Mouse (Mus musculus) liver, embryonic 14.5 days (tissue): ENCODE results near the gene Lrrc8e. TPM values are rescaled to one million over a fixed set of nuclear protein-coding genes. Genes with fewer than 3 reads are reported as not detected.
A peak's percentile ranks its signal among the peaks of the same experiment; 100 is the strongest.

ENCODE experiments used
- ATAC-seq: fragments of 200-750 bp; cut with Nextera tagmentation; 2 replicates; pipeline ENCODE4 v1.8.0; 2017; ENCODE audit warnings: moderate number of reproducible peaks, mild to moderate bottlenecking, moderate library complexity; ENCODE audit not compliant: insufficient read depth
- DNase-seq, 3 experiments: peaks; one replicate each; pipeline ENCODE4 v3.0.0-alpha.2; 2012 to 2013; ENCODE audit warnings: low read depth in 3 of 3, low spot score in 3 of 3
- H3K27ac ChIP-seq: fragments of 300-500 bp; sonication (generic); 2 replicates; pipeline ENCODE4 v1.5.1; 2014; ENCODE audit warnings: moderate library complexity, mild to moderate bottlenecking, control low read depth, inconsistent platforms
- H3K27me3 ChIP-seq: fragments of 300-500 bp; sonication (generic); 2 replicates; pipeline ENCODE4 v1.6.1; 2014; ENCODE audit warnings: mild to moderate bottlenecking, low read length, moderate library complexity; ENCODE audit not compliant: control insufficient read depth, insufficient read depth
- H3K36me3 ChIP-seq: fragments of 300-500 bp; sonication (generic); replicated peaks from 2 replicates; pipeline ENCODE4 v1.6.1; 2014; ENCODE audit warnings: low read depth; ENCODE audit not compliant: control insufficient read depth, insufficient read depth
- H3K4me1 ChIP-seq, 2 experiments: fragments of 200-500 bp in 1 of 2; fragments of 300-500 bp in 1 of 2; sonication (generic) in 1 of 2; replicated peaks; 2 replicates each; pipeline ENCODE4 v1.6.1; 2012 to 2014; ENCODE audit warnings: antibody characterized with exemption in 1 of 2, inconsistent platforms in 1 of 2, low read length in 1 of 2; ENCODE audit not compliant: control insufficient read depth in 2 of 2, insufficient read depth in 2 of 2
- H3K4me2 ChIP-seq: fragments of 300-500 bp; sonication (generic); 2 replicates; pipeline ENCODE4 v1.6.1; 2014; ENCODE audit warnings: low read depth, mild to moderate bottlenecking, control low read depth, moderate library complexity
- H3K4me3 ChIP-seq, 2 experiments: fragments of 200-500 bp in 1 of 2; fragments of 300-500 bp in 1 of 2; sonication (generic) in 1 of 2; 2 replicates each; pipeline ENCODE4 v1.5.1; 2012 to 2014; ENCODE audit warnings: low read depth in 2 of 2, low read length in 2 of 2, mild to moderate bottlenecking in 2 of 2, control low read depth in 1 of 2, inconsistent platforms in 1 of 2, moderate library complexity in 1 of 2; ENCODE audit not compliant: insufficient read depth in 1 of 2
- H3K9ac ChIP-seq: fragments of 300-500 bp; sonication (generic); replicated peaks from 2 replicates; pipeline ENCODE4 v1.6.1; 2014; ENCODE audit warnings: mild to moderate bottlenecking, control low read depth, moderate library complexity
- H3K9me3 ChIP-seq: fragments of 300-500 bp; sonication (generic); 2 replicates; pipeline ENCODE4 v1.6.1; 2016; ENCODE audit warnings: low read length, mixed read lengths; ENCODE audit not compliant: control insufficient read depth
- CTCF ChIP-seq: IDR thresholded peaks from 2 replicates; pipeline ENCODE4 v1.5.1; 2016; ENCODE audit warnings: antibody characterized with exemption, low read depth, control low read depth
- EP300 ChIP-seq: IDR thresholded peaks from 2 replicates; pipeline ENCODE4 v1.6.1; 2016; ENCODE audit warnings: antibody characterized with exemption, low read depth
- WGBS: fragments of 180-500 bp; shearing (Covaris S2); extraction: QIAGEN DNeasy Blood & Tissue Kit; methylation state at CpG from one replicate; pipeline ENCODE4 v1.1.7; 2014; ENCODE audit not compliant: insufficient replicate concordance; 5-methylcytosine and 5-hydroxymethylcytosine counted together
- polyA plus RNA-seq, 2 experiments: library from polyadenylated mRNA; depleted of rRNA in 1 of 2; stranded (reverse) in 1 of 2; unstranded in 1 of 2; fragments of >200 nt; fragmentation: Nextera tagmentation in 1 of 2; extraction: Ambion mirVana in 1 of 2; gene quantifications; 2 replicates each; pipeline versions ENCODE4 v1.2.1 to v1.2.3; 2012 to 2014

The Lrrc8e gene
- polyA plus RNA-seq, 2 experiments: 0.03 to 0.13 TPM

- Histone ChIP-seq H3K27me3 (peaks cover 50% of the 10 kb centered on the region), H3K36me3 (no peaks in the 10 kb centered on the region), H3K4me1 (peaks cover 0 to 10% of the 10 kb centered on the region in 2 experiments; a peak in 2 of 4 replicates), H3K27ac (no peak overlapping the region), H3K4me3 (peak overlapping the region; percentile 42), H3K9me3 (no peaks in the 10 kb centered on the region), H3K4me2 (peak overlapping the region; percentile 65), H3K9ac (no peak overlapping the region; the same call in 1 of the 2 replicates)
- ATAC-seq (peak; percentile 69), DNase-seq (peak in 2 of 3 experiments; percentile 32 to 52)
- 4% methylated on average over 33 of the region's 33 CpGs for WGBS
- TF ChIP-seq EP300 (no peak), CTCF (no peak)
Observed at GRCm38 (mm10) chr8:4214006-4214980, 12.3 kb upstream of the Lrrc8e start.

GRCm38 (mm10) chr8:4216296-4216695 lies 10.3 kb upstream of the Lrrc8e start:
- Histone ChIP-seq H3K4me3 (no peak overlapping the region), H3K27me3 (peaks cover 50% of the 10 kb centered on the region), H3K9me3 (no peaks in the 10 kb centered on the region), H3K9ac (no peak overlapping the region), H3K36me3 (no peaks in the 10 kb centered on the region), H3K4me2 (no peak overlapping the region), H3K4me1 (peaks cover 0 to 10% of the 10 kb centered on the region in 2 experiments; a peak in 2 of 4 replicates), H3K27ac (no peak overlapping the region)
- ATAC-seq (no peak), DNase-seq (no peak)
- WGBS: 12% methylated on average over 18 of the region's 18 CpGs
- no peak for TF ChIP-seq EP300
- TF ChIP-seq CTCF: no peak

GRCm38 (mm10) chr8:4216791-4217621 lies 9.6 kb upstream of the Lrrc8e start, which contains the start of gene Prr36:
TSS of gene Prr36 (minus strand) at chr8:4217459.
- peak within 1 kb of the TSS; percentile 32 for H3K4me2 ChIP-seq
- H3K9ac ChIP-seq: no peak within 1 kb of the TSS
- H3K36me3 ChIP-seq: no peaks in the 10 kb centered on the region
- WGBS: 3% methylated on average over 44 of the region's 44 CpGs
- ATAC-seq (no peak), DNase-seq (no peak)
- peaks cover 50% of the 10 kb centered on the region for H3K27me3 ChIP-seq
- TF ChIP-seq EP300: no peak
- no peak for TF ChIP-seq CTCF
- peaks cover 0 to 10% of the 10 kb centered on the region in 2 experiments; a peak in 2 of 4 replicates for H3K4me1 ChIP-seq
- H3K27ac ChIP-seq: no peak within 1 kb of the TSS
- no peaks in the 10 kb centered on the region for H3K9me3 ChIP-seq
- peak within 1 kb of the TSS in 1 of 2 experiments; percentile 3; a peak in 1 of 4 replicates for H3K4me3 ChIP-seq

- H3K9me3 ChIP-seq: no peaks in the 10 kb centered on the region
- H3K36me3 ChIP-seq: no peaks in the 10 kb centered on the region
- WGBS: 57% methylated on average over 3 of the region's 3 CpGs
- H3K4me1 ChIP-seq: no peaks in the 10 kb centered on the region
- no peak overlapping the region for H3K9ac ChIP-seq
- TF ChIP-seq EP300 (no peak), CTCF (no peak)
- H3K4me3 ChIP-seq: no peak overlapping the region
- no peak for ATAC-seq
- H3K27me3 ChIP-seq: peaks cover 38% of the 10 kb centered on the region
- H3K27ac ChIP-seq: no peak overlapping the region
- H3K4me2 ChIP-seq: no peak overlapping the region
- no peak for DNase-seq
Observed at GRCm38 (mm10) chr8:4219617-4220016, 7.0 kb upstream of the Lrrc8e start.

GRCm38 (mm10) chr8:4222059-4222458 lies 4.6 kb upstream of the Lrrc8e start:
- H3K4me2 ChIP-seq: no peak overlapping the region
- no peak overlapping the region for H3K4me3 ChIP-seq
- no peaks in the 10 kb centered on the region for H3K9me3 ChIP-seq
- no peaks in the 10 kb centered on the region; a peak in 1 of 4 replicates for H3K4me1 ChIP-seq
- ATAC-seq (no peak), DNase-seq (no peak)
- TF ChIP-seq EP300: no peak
- no peak for TF ChIP-seq CTCF
- no peak overlapping the region for H3K27ac ChIP-seq
- no peak overlapping the region for H3K9ac ChIP-seq
- H3K36me3 ChIP-seq: no peaks in the 10 kb centered on the region
- H3K27me3 ChIP-seq: peaks cover 23% of the 10 kb centered on the region
